Mouse (Mus musculus): ENCODE results near the gene Gm21828.
"Not testable (repeated sequence)": the region's sequence is repeated elsewhere in the genome, so short reads cannot be mapped to it uniquely, and the experiment has no call there.

Gm21828 gene

GRCm38 (mm10) chrY:13223828-13224227 lies at the start of gene Gm21828:
TSS of gene Gm21828 (minus strand) at chrY:13223928.
- in situ Hi-C loops (cut with MboI; ENCODE audit: low sequenced_read_pairs): not testable (repeated sequence)

- in situ Hi-C loops (cut with MboI; ENCODE audit: low sequenced_read_pairs): not testable (repeated sequence)
These were observed 28.4 kb upstream of the Gm21828 start, which contains the start of the genes Gm21440 and Gm21454 for GRCm38 (mm10) chrY:13252091-13252490. TSS of gene Gm21440 (plus strand) at chrY:13252391. TSS of gene Gm21454 (plus strand) at chrY:13252442.
